In genomic region chr7:80261372-80261990, GRCm38 (mm10) we compare ENCODE assay signal across 8 mouse cellular contexts. TPM values are rescaled to one million over a fixed set of nuclear protein-coding genes. Genes with fewer than 3 reads are reported as not detected.
DNase-seq lines count a peak whose midpoint lies in the region; ATAC-seq and TF ChIP-seq lines count a peak whose summit lies in the region.

No protein-coding gene starts in this region.

- ATAC-seq in frontal cortex, adult (ENCODE audit: low TSS enrichment), result peak; percentile 45; the same call in 1 of the 2 replicates
- ATAC-seq in hindbrain, embryonic 13.5 days (ENCODE audit: low FRiP score), result peak; percentile 72
- ATAC-seq in lung, postnatal 0 days, result peak; percentile 67

- TF ChIP-seq POLR2A in thymus, adult 2 months (IDR thresholded peaks at IDR 0.05; ENCODE audit: control insufficient read depth, extremely low read depth, insufficient read depth, low read length, poor library complexity), result no peak; the same call in 1 of the 2 replicates

- no peak for DNase-seq in frontal cortex, postnatal 25 days (ENCODE audit: low spot score in 2 of 2)
- no peak for DNase-seq in thymus, adult 2 months
- DNase-seq in thymus, postnatal 36 days, result no peak
- DNase-seq in lung, postnatal 0 days (ENCODE audit: low spot score), result peak; percentile 54
- DNase-seq in telencephalon, adult 2 months (ENCODE audit: low read depth, low spot score), result peak; percentile 50
- no peak for DNase-seq in retina, postnatal 1 day

- H3K9me3 ChIP-seq in hindbrain, embryonic 13.5 days, result no peaks in the 10 kb centered on the region
- H3K9me3 ChIP-seq in lung, postnatal 0 days (ENCODE audit: low read length), result no peaks in the 10 kb centered on the region

- H3K4me1 ChIP-seq in thymus, adult 2 months (replicated peaks; ENCODE audit: control insufficient read depth, insufficient read depth, low read length), result 0 out of 2 replicates have a peak, but pooled peaks cover 8% of the 10 kb centered on the region
- H3K4me1 ChIP-seq in hindbrain, embryonic 13.5 days (replicated peaks), result peaks cover 21% of the 10 kb centered on the region
- H3K4me1 ChIP-seq in lung, postnatal 0 days (ENCODE audit: insufficient read depth, low read depth, low read length), result peaks cover 9% of the 10 kb centered on the region; the same call in 1 of the 2 replicates

- no peak; the same call in 1 of the 2 replicates for TF ChIP-seq CTCF in thymus, adult 2 months (IDR thresholded peaks at IDR 0.05; ENCODE audit: borderline replicate concordance, control insufficient read depth, extremely low read depth, insufficient read depth, low read length, poor library complexity)
- no peak; the same call in 1 of the 2 replicates for TF ChIP-seq CTCF in lung, postnatal 0 days (IDR thresholded peaks at IDR 0.05)

- WGBS in thymus, adult 2 months, result 1% methylated on average over 32 of the region's 32 CpGs
- WGBS in hindbrain, embryonic 13.5 days, result 1% methylated on average over 32 of the region's 32 CpGs
- WGBS in lung, postnatal 0 days, result 1% methylated on average over 31 of the region's 32 CpGs

- H3K9ac ChIP-seq in hindbrain, embryonic 13.5 days, result peak overlapping the region; percentile 90
- peak overlapping the region; percentile 76 for H3K9ac ChIP-seq in lung, postnatal 0 days (replicated peaks; ENCODE audit: low read depth)

- peak overlapping the region; percentile 92 for H3K4me2 ChIP-seq in hindbrain, embryonic 13.5 days
- H3K4me2 ChIP-seq in lung, postnatal 0 days (replicated peaks; ENCODE audit: low read depth, low read length), result peak overlapping the region; percentile 93

- H3K4me3 ChIP-seq in thymus, adult 2 months (ENCODE audit: control insufficient read depth, insufficient read depth, low read length), result peak overlapping the region; percentile 77
- H3K4me3 ChIP-seq in hindbrain, embryonic 13.5 days, result peak overlapping the region; percentile 90
- peak overlapping the region; percentile 80 for H3K4me3 ChIP-seq in lung, postnatal 0 days (ENCODE audit: low read depth, low read length)

- peaks cover 24% of the 10 kb centered on the region for H3K36me3 ChIP-seq in thymus, adult 2 months (ENCODE audit: control insufficient read depth, insufficient read depth, low read length)
- peaks cover 28% of the 10 kb centered on the region for H3K36me3 ChIP-seq in hindbrain, embryonic 13.5 days
- peaks cover 16% of the 10 kb centered on the region; the same call in 1 of the 2 replicates for H3K36me3 ChIP-seq in lung, postnatal 0 days (ENCODE audit: insufficient read depth, low read length)

- no peak for TF ChIP-seq EP300 in lung, postnatal 0 days (IDR thresholded peaks at IDR 0.05)

- H3K27ac ChIP-seq in thymus, adult 2 months (ENCODE audit: control insufficient read depth, insufficient read depth, low read length), result no peak overlapping the region
- peak overlapping the region; percentile 85 for H3K27ac ChIP-seq in hindbrain, embryonic 13.5 days
- H3K27ac ChIP-seq in lung, postnatal 0 days (ENCODE audit: low read length), result peak overlapping the region; percentile 87

- H3K27me3 ChIP-seq in thymus, adult 2 months (ENCODE audit: control insufficient read depth, insufficient read depth, low read length), result no peaks in the 10 kb centered on the region
- peaks cover 37% of the 10 kb centered on the region for H3K27me3 ChIP-seq in hindbrain, embryonic 13.5 days
- H3K27me3 ChIP-seq in lung, postnatal 0 days (replicated peaks; ENCODE audit: insufficient read depth, low read length), result no peaks in the 10 kb centered on the region

RNA-seq across cellular contexts. Expression of gene Ngrn, which starts 0.5 kb away (rescaled TPM):
- polyA plus RNA-seq in thymus, adult 2 months (2012; rRNA removed), result 43.2 and 53.8 TPM in 2 replicates
- 60.3 and 62.3 TPM in 2 replicates for polyA plus RNA-seq in hindbrain, embryonic 13.5 days (2015; fragmentation: Nextera tagmentation; extraction: Ambion mirVana)
- polyA plus RNA-seq in lung, postnatal 0 days (2015; fragmentation: Nextera tagmentation; extraction: Ambion mirVana), result 40.8 and 46.0 TPM in 2 replicates

RNA-seq across cellular contexts. Expression of gene Vps33b, which starts 8.0 kb away (rescaled TPM):
- 21.9 and 23.3 TPM in 2 replicates for polyA plus RNA-seq in thymus, adult 2 months (2012; rRNA removed)
- 21.8 and 23.4 TPM in 2 replicates for polyA plus RNA-seq in hindbrain, embryonic 13.5 days (2015; fragmentation: Nextera tagmentation; extraction: Ambion mirVana)
- 2.8 and 3.4 TPM in 2 replicates for polyA plus RNA-seq in lung, postnatal 0 days (2015; fragmentation: Nextera tagmentation; extraction: Ambion mirVana)

RNA-seq across cellular contexts. Expression of gene Ttll13, which starts 15.3 kb away (rescaled TPM):
- polyA plus RNA-seq in thymus, adult 2 months (2012; rRNA removed), result 0.54 and 0.62 TPM in 2 replicates
- 1.7 and 2.1 TPM in 2 replicates for polyA plus RNA-seq in hindbrain, embryonic 13.5 days (2015; fragmentation: Nextera tagmentation; extraction: Ambion mirVana)
- 1.9 and 2.1 TPM in 2 replicates for polyA plus RNA-seq in lung, postnatal 0 days (2015; fragmentation: Nextera tagmentation; extraction: Ambion mirVana)

RNA-seq across cellular contexts. Expression of gene Gdpgp1, which starts 28.8 kb away (rescaled TPM):
- polyA plus RNA-seq in thymus, adult 2 months (2012; rRNA removed), result 5.3 and 5.4 TPM in 2 replicates
- 4.1 and 5.3 TPM in 2 replicates for polyA plus RNA-seq in hindbrain, embryonic 13.5 days (2015; fragmentation: Nextera tagmentation; extraction: Ambion mirVana)
- 2.6 and 2.8 TPM in 2 replicates for polyA plus RNA-seq in lung, postnatal 0 days (2015; fragmentation: Nextera tagmentation; extraction: Ambion mirVana)

RNA-seq across cellular contexts. Expression of gene Cib1, which starts 28.9 kb away (rescaled TPM):
- polyA plus RNA-seq in thymus, adult 2 months (2012; rRNA removed), result 152 and 192 TPM in 2 replicates
- polyA plus RNA-seq in hindbrain, embryonic 13.5 days (2015; fragmentation: Nextera tagmentation; extraction: Ambion mirVana), result 35.0 and 38.1 TPM in 2 replicates
- polyA plus RNA-seq in lung, postnatal 0 days (2015; fragmentation: Nextera tagmentation; extraction: Ambion mirVana), result 108 and 123 TPM in 2 replicates

Comparison
In these comparisons a context has a peak if more than half of its experiments do, and no peak if none do; other contexts are left out.
1. DNase-seq: peak in lung, postnatal 0 days (single experiment) and telencephalon, adult 2 months (single experiment); none in frontal cortex, postnatal 25 days (0 of 2), thymus, adult 2 months (single experiment), thymus, postnatal 36 days (0 of 2) and retina, postnatal 1 day (single experiment).
2. Peak in every context shown above with its lines, with median percentiles within 50 percentile points of each other: ATAC-seq and H3K4me3 ChIP-seq.